ENCODE assay signal across 17 mouse cellular contexts in genomic region chr2:33788131-33788530, GRCm38 (mm10).
A peak's percentile ranks its signal among the peaks of the same experiment; 100 is the strongest.
DNase-seq lines count a peak whose midpoint lies in the region; ATAC-seq and TF ChIP-seq lines count a peak whose summit lies in the region.
"Had no signal": no experiment of that assay in that cellular context is flagged by ENCODE, and none has a peak within 500 bp of the region (broad histone marks: within the 10 kb centered on the region; RNA-seq: fewer than 3 reads in every experiment).

No protein-coding gene starts in this region.

- no peak for TF ChIP-seq RAD21 in CH12.LX (IDR thresholded peaks at IDR 0.05; ENCODE audit: low read depth, low read length)

- no peak for TF ChIP-seq EP300 in CH12.LX (IDR thresholded peaks at IDR 0.05; ENCODE audit: low read length)

- H3K9ac ChIP-seq in CH12.LX (ENCODE audit: insufficient read depth, low read depth) = no peak overlapping the region
- H3K9ac ChIP-seq in forebrain, embryonic 13.5 days = no peak overlapping the region
- H3K9ac ChIP-seq in hindbrain, embryonic 14.5 days = peak overlapping the region; percentile 25; the same call in 1 of the 2 replicates
- H3K9ac ChIP-seq in midbrain, embryonic 14.5 days (replicated peaks; ENCODE audit: low read length) = no peak overlapping the region; the same call in 1 of the 2 replicates
- H3K9ac ChIP-seq: limb, embryonic 15.5 days; stomach, embryonic 15.5 days had no signal

- ATAC-seq in forebrain, embryonic 13.5 days = no peak
- no peak for ATAC-seq in hindbrain, embryonic 14.5 days (ENCODE audit: low FRiP score)
- peak; percentile 36; the same call in 1 of the 2 replicates for ATAC-seq in midbrain, embryonic 14.5 days (ENCODE audit: low FRiP score, low TSS enrichment)
- no peak for ATAC-seq in cerebellum, adult (ENCODE audit: insufficient number of reproducible peaks, low FRiP score, low TSS enrichment)
- no peak for ATAC-seq in megakaryocyte-erythroid progenitor cell, adult 5-6 weeks (replicated peaks; ENCODE audit: low FRiP score, low TSS enrichment, poor library complexity, severe bottlenecking)
- no peak for ATAC-seq in CD4-positive, CD25-positive, alpha-beta regulatory T cell, adult 4 months

- H3K4me2 ChIP-seq in CH12.LX (ENCODE audit: insufficient read depth, low read depth, poor library complexity, severe bottlenecking) = no peak overlapping the region
- peak overlapping the region; percentile 22; the same call in 1 of the 2 replicates for H3K4me2 ChIP-seq in forebrain, embryonic 13.5 days
- no peak overlapping the region for H3K4me2 ChIP-seq in hindbrain, embryonic 14.5 days (replicated peaks)
- peak overlapping the region; percentile 33 for H3K4me2 ChIP-seq in midbrain, embryonic 14.5 days (ENCODE audit: low read length)
- H3K4me2 ChIP-seq: limb, embryonic 15.5 days; stomach, embryonic 15.5 days had no signal

- H3K27ac ChIP-seq in CH12.LX (ENCODE audit: insufficient read depth, low read depth) = no peak overlapping the region
- H3K27ac ChIP-seq in forebrain, embryonic 13.5 days = peak overlapping the region; percentile 90
- peak overlapping the region; percentile 82 for H3K27ac ChIP-seq in hindbrain, embryonic 14.5 days
- H3K27ac ChIP-seq in midbrain, embryonic 14.5 days (replicated peaks; ENCODE audit: low read depth, low read length) = peak overlapping the region; percentile 85
- H3K27ac ChIP-seq: heart, adult 2 months; limb, embryonic 15.5 days; stomach, embryonic 15.5 days had no signal

- DNase-seq in CH12.LX (ENCODE audit: extremely low read depth) = peak; percentile 17
- no peak for DNase-seq in hindbrain, embryonic 14.5 days (ENCODE audit: low spot score)
- peak; percentile 62 for DNase-seq in midbrain, embryonic 14.5 days
- no peak for DNase-seq in kidney, postnatal 10 days
- DNase-seq: adrenal gland, postnatal 25 days; cerebellum, postnatal 25 days; heart, adult 2 months; kidney, adult 8-10 months; lung, adult 18-20 months; lung, postnatal 4 days; thymus, postnatal 14 days had no signal

- dilution Hi-C loops in CH12.LX (cut with MboI; ENCODE audit: extremely low pct_ligation_motif_present, extremely low pct_unique_long_range_greater_than_20kb, low sequenced_read_pairs) = no loop called here

- H3K4me3 ChIP-seq in CH12.LX (replicated peaks in 1 of 3; ENCODE audit: low read depth in 2 of 3, low read length in 2 of 3, poor library complexity in 1 of 3) = no peak overlapping the region
- no peak overlapping the region for H3K4me3 ChIP-seq in forebrain, embryonic 13.5 days
- no peak overlapping the region for H3K4me3 ChIP-seq in hindbrain, embryonic 14.5 days (replicated peaks; ENCODE audit: low read length)
- no peak overlapping the region for H3K4me3 ChIP-seq in midbrain, embryonic 14.5 days (replicated peaks; ENCODE audit: low read depth, low read length)
- H3K4me3 ChIP-seq: heart, adult 2 months; limb, embryonic 15.5 days; stomach, embryonic 15.5 days had no signal

- peaks cover 0 to 3% of the 10 kb centered on the region in 2 experiments; a peak in 1 of 4 replicates for H3K4me1 ChIP-seq in CH12.LX (ENCODE audit: control insufficient read depth in 1 of 2, insufficient read depth in 2 of 2)
- peaks cover 93% of the 10 kb centered on the region for H3K4me1 ChIP-seq in forebrain, embryonic 13.5 days
- H3K4me1 ChIP-seq in hindbrain, embryonic 14.5 days (replicated peaks; ENCODE audit: control insufficient read depth, insufficient read depth, low read length) = peaks cover 62% of the 10 kb centered on the region
- peaks cover 67% of the 10 kb centered on the region for H3K4me1 ChIP-seq in midbrain, embryonic 14.5 days (ENCODE audit: control insufficient read depth, insufficient read depth, low read length)
- H3K4me1 ChIP-seq: stomach, embryonic 15.5 days had no signal

- TF ChIP-seq POLR2A in CH12.LX (IDR thresholded peaks at IDR 0.05; ENCODE audit: low read depth, low read length) = no peak

- TF ChIP-seq CTCF in CH12.LX (conservative IDR thresholded peaks at IDR 0.05 in 1 of 2, IDR thresholded peaks at IDR 0.05 in 1 of 2; ENCODE audit: low read depth in 2 of 2, low read length in 2 of 2) = no peak

- 11% methylated on average over 13 of the region's 13 CpGs for WGBS in forebrain, embryonic 13.5 days
- 24% methylated on average over 13 of the region's 13 CpGs for WGBS in hindbrain, embryonic 14.5 days
- 12% methylated on average over 13 of the region's 13 CpGs for WGBS in midbrain, embryonic 14.5 days

- in situ Hi-C loops in CH12.LX (cut with MboI; ENCODE audit: low pct_ligation_motif_present, low pct_unique_long_range_greater_than_20kb, low sequenced_read_pairs) = no loop called here

- no peaks in the 10 kb centered on the region for H3K79me2 ChIP-seq in CH12.LX (replicated peaks; ENCODE audit: control insufficient read depth, extremely low read depth, insufficient read depth, poor library complexity, severe bottlenecking)

- no peaks in the 10 kb centered on the region for H3K27me3 ChIP-seq in CH12.LX (replicated peaks)
- H3K27me3 ChIP-seq in forebrain, embryonic 13.5 days = peaks cover 12% of the 10 kb centered on the region
- no peaks in the 10 kb centered on the region for H3K27me3 ChIP-seq in hindbrain, embryonic 14.5 days (ENCODE audit: control insufficient read depth, insufficient read depth, low read length)
- H3K27me3 ChIP-seq in midbrain, embryonic 14.5 days (ENCODE audit: control insufficient read depth, insufficient read depth, low read length) = no peaks in the 10 kb centered on the region
- H3K27me3 ChIP-seq: limb, embryonic 15.5 days; stomach, embryonic 15.5 days had no signal

- H3K36me3 ChIP-seq in CH12.LX (replicated peaks in 1 of 2; ENCODE audit: control insufficient read depth in 1 of 2, insufficient read depth in 1 of 2, low read length in 1 of 2) = peaks cover 0 to 6% of the 10 kb centered on the region in 2 experiments
- peaks cover 4% of the 10 kb centered on the region; the same call in 1 of the 2 replicates for H3K36me3 ChIP-seq in forebrain, embryonic 13.5 days (ENCODE audit: poor library complexity, severe bottlenecking)
- peaks cover 15% of the 10 kb centered on the region for H3K36me3 ChIP-seq in hindbrain, embryonic 14.5 days (replicated peaks; ENCODE audit: control insufficient read depth, insufficient read depth)
- H3K36me3 ChIP-seq in midbrain, embryonic 14.5 days (ENCODE audit: control insufficient read depth, insufficient read depth, low read length) = peaks cover under 1% of the 10 kb centered on the region; the same call in 1 of the 2 replicates
- H3K36me3 ChIP-seq: stomach, embryonic 15.5 days had no signal

- no peaks in the 10 kb centered on the region for H3K9me3 ChIP-seq in CH12.LX (replicated peaks; ENCODE audit: low read length)
- H3K9me3 ChIP-seq in forebrain, embryonic 13.5 days (replicated peaks) = no peaks in the 10 kb centered on the region
- H3K9me3 ChIP-seq in hindbrain, embryonic 14.5 days (ENCODE audit: control insufficient read depth, low read length) = no peaks in the 10 kb centered on the region
- H3K9me3 ChIP-seq in midbrain, embryonic 14.5 days (ENCODE audit: control insufficient read depth, low read length) = no peaks in the 10 kb centered on the region
- H3K9me3 ChIP-seq: limb, embryonic 15.5 days; stomach, embryonic 15.5 days had no signal

TF ChIP-seq in CH12.LX, 34 proteins besides CTCF, POLR2A, EP300 and RAD21:
- no peak for TF ChIP-seq JUND (conservative IDR thresholded peaks at IDR 0.05; ENCODE audit: low read depth, low read length)
- TF ChIP-seq MYC (IDR thresholded peaks at IDR 0.05; ENCODE audit: low read depth, low read length) = no peak

Comparison
In these comparisons a context has a peak if more than half of its experiments do, and no peak if none do; other contexts are left out.
1. DNase-seq: peak in CH12.LX (single experiment) and midbrain, embryonic 14.5 days (single experiment); none in hindbrain, embryonic 14.5 days (single experiment) and kidney, postnatal 10 days (single experiment).
2. H3K4me2 ChIP-seq: peak in forebrain, embryonic 13.5 days (single experiment) and midbrain, embryonic 14.5 days (single experiment); none in CH12.LX (single experiment) and hindbrain, embryonic 14.5 days (single experiment).